Mouse (Mus musculus) retina, embryonic 14.5 days (tissue): ENCODE data around the gene 1810062G17Rik.

Source experiments
- DNase-seq: peaks from one replicate; pipeline ENCODE4 v3.0.0-alpha.2; 2015; ENCODE audit warnings: low spot score

Gene 1810062G17Rik

DNA sequence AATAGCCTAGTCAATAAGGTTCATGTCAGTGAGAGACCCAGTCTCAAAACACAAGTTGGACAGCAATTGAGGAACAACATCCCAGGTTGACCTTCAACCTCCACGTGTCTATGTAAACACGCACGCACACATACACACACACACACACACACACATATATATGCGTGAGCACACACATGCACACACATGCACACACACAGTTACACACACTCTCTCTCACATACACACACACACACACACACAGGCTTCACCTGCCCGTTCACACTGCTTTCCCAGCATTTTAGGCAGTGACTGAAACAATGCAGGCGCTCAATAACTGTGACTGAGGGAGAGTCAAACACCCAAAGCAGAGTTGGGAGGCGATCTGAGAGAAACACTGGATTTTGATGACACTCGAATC, 29.6 kb downstream of the 1810062G17Rik start:
- DNase-seq = no peak

DNA sequence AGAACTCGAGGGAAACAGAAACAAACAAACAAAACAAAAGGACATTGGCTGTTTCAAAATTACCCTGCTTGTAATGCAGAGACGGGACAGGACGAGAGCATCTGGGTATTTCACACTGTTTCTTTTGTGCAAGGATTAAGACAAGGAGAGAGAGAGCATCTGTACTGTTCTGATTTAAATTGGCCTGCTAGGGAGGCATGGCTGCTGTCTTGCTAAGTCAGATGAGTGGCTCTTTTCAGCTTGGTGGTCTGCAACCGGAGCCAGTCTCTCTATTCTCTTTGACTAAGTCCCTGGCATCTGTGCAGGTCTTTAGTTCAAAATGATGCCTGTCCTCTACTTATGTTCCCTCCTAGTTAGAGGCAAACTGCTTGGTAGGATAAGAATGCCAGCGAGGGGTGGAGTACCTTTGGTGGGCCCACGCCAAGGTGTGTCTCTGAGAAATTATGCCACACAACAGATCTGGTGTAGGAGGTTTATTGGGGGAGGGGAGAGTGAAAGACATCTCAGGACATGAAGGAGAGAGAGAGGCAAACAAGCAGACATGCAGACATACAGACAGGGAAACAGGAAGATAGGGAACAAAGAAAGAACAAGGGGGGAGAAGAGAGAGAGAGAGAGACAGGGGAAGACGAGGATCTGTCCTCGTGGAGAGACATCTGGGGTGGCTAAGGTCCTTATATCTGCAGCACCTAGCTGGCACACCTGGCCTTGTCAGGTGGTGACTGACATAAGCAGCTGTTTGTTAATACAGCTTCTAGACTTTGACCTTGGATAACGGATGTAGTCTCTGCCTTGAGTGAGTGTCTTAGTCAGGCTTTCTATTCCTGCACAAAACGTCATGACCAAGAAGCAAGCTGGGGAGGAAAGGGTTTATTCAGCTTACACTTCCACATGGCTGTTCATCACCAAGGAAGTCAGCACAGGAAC, 30.3 kb downstream of the 1810062G17Rik start:
- DNase-seq = no peak

DNA sequence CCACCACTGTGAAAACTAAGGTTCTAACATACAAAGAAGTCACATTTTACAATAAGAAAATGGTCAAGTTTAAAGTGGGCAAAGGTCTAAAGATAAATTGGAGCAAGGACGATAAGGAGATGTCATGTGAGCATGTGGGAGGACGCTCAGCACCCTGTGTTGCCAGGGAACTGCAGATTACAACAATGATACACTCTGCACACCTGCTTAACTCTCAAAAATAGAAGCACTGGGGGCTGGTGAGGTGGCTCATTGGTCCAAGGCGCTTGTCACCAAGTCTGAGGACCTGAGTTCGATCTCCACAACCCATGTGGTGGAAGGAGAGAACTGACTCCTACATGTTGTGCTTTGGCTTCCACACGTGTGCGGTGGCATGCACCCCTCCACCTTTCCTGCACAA, 35.8 kb downstream of the 1810062G17Rik start:
- no peak for DNase-seq

DNA sequence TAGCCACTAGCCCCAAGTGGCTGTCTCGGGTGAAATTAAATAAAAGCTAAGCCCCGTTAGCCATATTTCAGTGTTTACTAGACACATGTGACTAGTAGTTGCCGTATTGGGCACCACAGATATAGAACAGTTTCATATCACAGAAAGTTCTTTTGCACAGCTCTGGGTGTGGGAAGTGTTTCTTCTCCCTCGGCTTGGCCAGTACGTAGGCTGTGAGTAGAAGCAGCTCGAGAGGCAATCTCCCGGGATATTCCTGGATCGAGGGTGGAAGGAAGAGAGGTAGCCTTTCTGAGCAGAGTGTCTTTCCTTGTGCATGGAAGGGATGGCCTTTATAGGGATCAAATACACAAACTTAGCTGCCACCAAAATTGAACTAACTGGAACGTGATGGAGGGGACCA, 40.5 kb downstream of the 1810062G17Rik start:
- DNase-seq = no peak

DNA sequence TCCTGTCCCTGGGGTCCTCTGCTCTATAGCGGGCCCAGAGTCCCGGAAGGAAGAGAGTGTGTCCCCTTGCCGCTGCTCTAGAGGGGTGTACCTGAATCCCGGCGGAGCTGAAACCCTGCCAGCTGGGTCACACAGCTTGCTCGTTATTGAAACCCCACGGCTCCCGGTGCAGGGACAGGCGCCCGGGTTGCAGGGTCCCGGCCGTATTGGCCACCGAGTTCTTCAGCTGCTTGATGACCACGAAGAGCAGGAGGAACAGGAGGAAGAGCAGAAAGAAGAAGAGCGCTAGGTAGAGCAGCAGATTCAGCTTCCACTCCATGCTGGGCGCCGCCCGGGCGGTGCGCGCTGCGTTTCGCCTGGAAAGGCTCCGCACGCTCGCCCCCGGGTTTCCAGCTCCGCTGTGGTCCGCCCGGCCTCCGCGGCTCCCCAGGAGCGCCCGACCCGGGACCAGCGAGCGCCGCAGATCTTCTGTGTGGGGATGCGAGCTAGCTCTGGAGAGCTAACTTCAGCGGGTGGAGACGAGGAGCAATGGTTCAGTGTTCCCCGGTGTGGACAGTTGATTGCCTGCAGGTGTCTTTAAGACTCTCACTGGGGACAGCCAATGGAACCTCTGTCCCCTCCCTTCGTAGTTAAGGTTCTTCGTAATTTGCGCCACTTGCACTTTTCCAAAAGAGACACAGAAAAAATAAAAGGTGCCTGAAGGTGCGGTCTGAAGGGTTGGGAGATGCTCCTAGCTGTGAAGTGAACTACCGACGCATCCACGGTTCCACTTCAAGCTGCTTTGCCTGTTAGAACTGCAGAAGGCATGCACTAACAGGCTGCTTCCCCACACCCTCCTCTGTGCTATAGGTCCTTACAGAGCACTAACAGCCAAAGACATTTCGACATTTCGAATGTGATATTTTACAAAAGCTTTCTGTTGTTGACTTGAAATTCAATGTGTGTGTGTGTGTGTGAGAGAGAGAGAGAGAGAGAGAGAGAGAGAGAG, 45.6 kb downstream of the 1810062G17Rik start, which contains the start of gene Gm11549:
TSS of gene Gm11549 (minus strand) at position 741 of the 988 bp plus-strand sequence.
- DNase-seq = peak; percentile 50

DNA sequence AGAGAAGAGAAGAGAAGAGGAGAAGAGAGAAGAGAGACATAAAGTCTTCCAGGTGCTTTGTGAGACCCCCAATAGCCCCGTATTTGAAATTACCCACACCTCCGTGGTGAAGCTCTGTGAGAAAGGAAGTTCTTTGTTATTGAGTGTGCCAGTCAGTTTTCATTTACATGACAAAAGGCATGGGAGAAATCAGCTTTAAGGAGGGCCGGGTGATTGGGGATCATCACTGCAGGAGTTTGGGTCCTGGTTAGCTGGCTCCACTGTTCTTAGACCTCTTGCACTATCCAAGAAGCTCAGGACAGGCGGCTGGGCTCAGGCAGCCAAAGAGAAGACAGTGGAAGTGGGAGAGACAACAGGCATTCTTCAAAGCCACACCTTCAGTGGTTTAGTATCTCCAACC, 46.4 kb downstream of the 1810062G17Rik start:
- peak; percentile 28 for DNase-seq

DNA sequence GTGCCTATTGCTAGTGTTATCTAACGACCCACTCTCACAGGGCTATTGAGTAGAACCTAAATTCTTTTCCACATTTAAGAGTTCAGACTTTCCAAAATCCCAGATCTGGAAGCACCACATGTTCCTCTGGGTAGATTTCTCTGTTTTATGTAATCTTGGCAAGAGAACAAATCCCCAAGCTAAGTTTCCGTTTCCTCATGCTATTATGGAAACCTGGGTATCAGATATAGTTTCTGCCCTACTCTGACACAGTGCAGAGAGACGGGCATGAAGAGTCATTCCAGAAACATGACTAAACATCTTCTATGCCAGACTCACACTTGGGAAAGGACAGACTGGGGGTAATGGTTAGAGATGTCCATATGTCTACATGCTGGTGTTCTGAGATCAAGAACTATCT, 48.7 kb downstream of the 1810062G17Rik start:
- DNase-seq = no peak

DNA sequence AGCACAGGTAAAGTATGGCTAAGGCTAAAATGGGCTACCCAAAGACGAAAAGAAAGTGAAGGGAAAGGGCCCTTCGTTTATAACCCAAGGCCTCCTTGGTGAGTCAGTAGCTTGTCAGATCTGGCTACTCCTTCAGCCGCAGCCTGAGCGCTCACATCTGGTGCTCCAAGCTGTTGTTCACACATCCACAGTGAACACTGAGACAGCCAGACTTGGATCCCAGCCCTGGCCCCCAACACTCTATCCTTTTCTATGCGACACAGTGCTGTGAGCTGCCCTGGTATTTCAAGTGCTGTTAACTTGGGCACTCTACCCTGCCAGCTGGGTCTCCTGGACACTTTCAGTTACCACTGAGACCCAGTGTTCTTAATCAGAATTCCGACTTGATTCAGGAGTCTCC, 54.6 kb downstream of the 1810062G17Rik start:
- DNase-seq = no peak

DNA sequence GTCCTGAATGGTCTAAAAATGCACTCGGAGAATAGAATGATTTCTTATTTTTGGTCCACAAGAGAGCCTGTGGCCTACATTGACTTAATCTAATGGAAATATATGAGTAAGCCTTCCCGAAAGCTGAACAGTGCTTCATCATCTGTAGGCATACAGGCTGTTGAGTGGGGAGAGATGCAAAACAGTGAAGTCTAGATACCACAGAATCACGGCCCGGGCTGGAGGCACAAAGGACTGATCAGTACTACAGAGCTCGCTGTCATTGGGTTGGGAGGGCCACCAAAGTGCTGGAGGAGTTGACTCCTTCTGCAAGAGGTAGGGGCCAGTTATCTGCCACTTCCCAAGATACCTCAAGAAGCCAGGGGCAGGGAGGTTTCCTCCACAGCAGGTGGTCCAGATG, 55.0 kb downstream of the 1810062G17Rik start:
- DNase-seq = no peak

DNA sequence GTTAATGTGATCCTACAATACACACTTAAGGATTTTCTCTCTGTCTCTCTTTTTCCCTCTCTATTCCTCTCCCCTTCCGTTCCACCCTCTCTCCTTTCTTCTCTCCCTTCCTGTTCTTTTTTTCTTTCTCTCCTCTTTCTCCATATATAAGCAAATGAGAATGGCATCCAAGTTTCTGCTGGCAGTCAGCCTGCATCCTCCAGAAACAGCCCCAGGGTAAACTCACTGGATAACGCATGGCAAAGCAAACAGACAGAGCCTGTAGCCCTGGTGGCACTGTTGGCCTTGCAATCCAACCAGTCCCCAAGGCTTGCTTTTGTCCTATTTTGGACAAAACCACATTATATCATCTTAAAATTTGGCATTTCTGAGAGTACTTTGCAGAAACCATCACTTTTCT, 55.5 kb downstream of the 1810062G17Rik start:
- DNase-seq = no peak
